Mouse (Mus musculus) myocyte (in vitro differentiated cells): ENCODE data around the gene Hoxa4.

ENCODE experiments used
- CEBPB ChIP-seq: IDR thresholded peaks from 2 replicates; pipeline ENCODE4 v1.6.1; 2011; ENCODE audit warnings: mild to moderate bottlenecking, moderate library complexity; ENCODE audit not compliant: poor library complexity, insufficient read depth, severe bottlenecking
- MYOG ChIP-seq, 3 experiments: IDR thresholded peaks; one replicate each; pipeline ENCODE4 v1.6.1; 2011; ENCODE audit warnings: control low read depth in 2 of 3, low read depth in 2 of 3, mild to moderate bottlenecking in 2 of 3; ENCODE audit not compliant: insufficient read length in 2 of 3, control insufficient read depth in 1 of 3, insufficient read depth in 1 of 3
- POLR2A ChIP-seq: IDR thresholded peaks from one replicate; pipeline ENCODE4 v1.6.1; 2011; ENCODE audit warnings: low read depth, mild to moderate bottlenecking, control low read depth, moderate library complexity; ENCODE audit not compliant: insufficient read length
- POLR2AphosphoS2 ChIP-seq: IDR thresholded peaks from one replicate; pipeline ENCODE4 v1.6.1; 2011; ENCODE audit warnings: low read depth, control low read depth; ENCODE audit not compliant: insufficient read length
- USF1 ChIP-seq: IDR thresholded peaks from one replicate; pipeline ENCODE4 v1.6.1; 2011; ENCODE audit warnings: low read depth, mild to moderate bottlenecking, control low read depth, moderate library complexity

GRCm38 (mm10) chr6:52197271-52197670 is 5.7 kb upstream of the Hoxa4 start:
- TF ChIP-seq POLR2A, result no peak
- TF ChIP-seq CEBPB, result no peak
- TF ChIP-seq USF1, result no peak
- no peak for TF ChIP-seq POLR2AphosphoS2
- no peak for TF ChIP-seq MYOG (IDR thresholded peaks at IDR 0.05; ENCODE audit: control insufficient read depth in 1 of 3, insufficient read depth in 1 of 3, insufficient read length in 2 of 3, low read depth in 2 of 3)
